16 mouse cellular contexts compared by ENCODE assay signal in genomic region chr11:44754336-44754735, GRCm38 (mm10).
"Had no signal": no experiment of that assay in that cellular context is flagged by ENCODE, and none has a peak within 500 bp of the region (broad histone marks: within the 10 kb centered on the region; RNA-seq: fewer than 3 reads in every experiment).

No protein-coding gene starts in this region.

- H3K27me3 ChIP-seq: midbrain, embryonic 12.5 days; neural tube, embryonic 12.5 days had no signal

- H3K9me3 ChIP-seq: midbrain, embryonic 10.5 days; midbrain, embryonic 12.5 days; neural tube, embryonic 12.5 days had no signal

- H3K27ac ChIP-seq: midbrain, embryonic 10.5 days; midbrain, embryonic 12.5 days; neural tube, embryonic 12.5 days had no signal

- H3K4me2 ChIP-seq: lung, embryonic 14.5 days; midbrain, embryonic 12.5 days; neural tube, embryonic 12.5 days had no signal

- H3K36me3 ChIP-seq: midbrain, embryonic 10.5 days; midbrain, embryonic 12.5 days; neural tube, embryonic 12.5 days had no signal

- H3K9ac ChIP-seq: lung, embryonic 14.5 days; midbrain, embryonic 12.5 days; neural tube, embryonic 12.5 days had no signal

- DNase-seq: lung, adult 18-20 months; lung, embryonic 14.5 days; lung, postnatal 10 days; lung, postnatal 4 days; midbrain, embryonic 14.5 days; retina, postnatal 1 day; right cerebral cortex, adult 18-20 months; right cerebral cortex, postnatal 25 days; right cerebral cortex, postnatal 4 days; spleen, adult 18-20 months; thymus, adult 18-20 months; thymus, postnatal 14 days; thymus, postnatal 36 days had no signal

- H3K4me3 ChIP-seq: midbrain, embryonic 10.5 days; midbrain, embryonic 12.5 days; neural tube, embryonic 12.5 days had no signal
